Mouse (Mus musculus) mouse trophoblast stem cell (cell line): ENCODE measurements around the gene Acbd6.

ENCODE experiments used
- in situ Hi-C, 2 experiments: fragments of 300-500 bp; cut with MseI, MboI; formaldehyde crosslinking; loops; 2 replicates in 1 of 2; 3 replicates in 1 of 2; pipeline ENCODE4 v1.15.1; 2025

Gene Acbd6

DNA sequence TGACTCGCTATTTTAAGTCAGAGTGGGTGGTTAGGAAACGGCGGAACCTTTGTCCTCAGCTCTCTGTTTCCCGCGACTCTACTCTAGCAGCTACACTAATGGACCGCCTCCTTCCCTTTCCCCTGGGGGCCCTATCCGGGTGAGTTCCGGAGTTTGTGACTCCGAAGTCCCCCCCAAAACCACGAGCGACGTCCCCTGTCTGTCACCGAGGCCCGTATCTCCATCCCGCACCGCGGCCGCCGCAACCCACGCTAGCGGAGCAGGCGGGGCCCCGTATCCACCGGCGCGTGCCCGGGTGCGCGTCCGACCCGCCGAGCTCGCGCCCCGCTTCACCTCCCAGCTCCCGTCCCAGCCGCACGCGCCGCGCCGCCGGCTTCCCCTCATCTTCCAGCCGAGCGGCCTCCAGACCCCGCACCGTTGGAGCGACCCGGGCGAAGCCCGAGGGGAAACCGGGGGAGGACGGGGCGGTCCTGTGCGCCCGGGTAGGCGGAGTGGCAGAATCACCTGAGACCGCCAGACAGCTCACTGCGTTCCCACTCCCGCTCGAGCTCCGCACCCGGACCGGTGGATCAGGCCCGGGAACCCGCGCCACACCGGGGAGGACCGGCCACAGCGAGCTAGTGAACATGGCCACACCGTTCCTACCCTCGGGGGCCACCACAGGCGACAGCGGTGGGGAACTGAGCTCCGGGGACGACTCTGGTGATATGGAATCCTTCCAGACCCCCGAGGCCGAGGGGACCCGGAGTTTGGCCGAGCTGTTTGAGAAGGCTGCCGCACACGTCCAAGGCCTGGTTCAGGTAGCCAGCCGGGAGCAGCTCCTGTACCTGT is at the start of gene Acbd6:
Gene Acbd6 (plus strand): TSS at position 109 of the 831 bp plus-strand sequence.
- in situ Hi-C loops, result no loop called here

DNA sequence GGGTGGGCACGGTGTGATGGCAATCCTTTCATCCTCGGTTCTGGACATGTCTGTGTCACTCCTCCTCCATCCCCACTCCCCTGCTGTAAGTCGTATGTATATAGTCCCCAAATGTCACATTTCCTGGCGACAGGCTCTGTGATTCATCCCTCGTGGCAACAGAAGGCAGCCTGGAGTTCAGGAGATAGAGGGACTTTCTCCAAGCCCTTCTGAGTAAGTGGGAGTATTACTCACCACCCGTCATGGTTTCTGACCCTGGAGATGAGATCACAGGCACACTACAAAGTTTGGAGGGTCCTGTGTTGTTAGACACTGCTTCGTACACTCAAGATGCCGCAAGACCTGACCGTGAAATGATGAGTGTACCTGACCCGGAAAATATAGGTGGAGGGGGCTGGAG is 47.7 kb upstream of the Acbd6 start:
- in situ Hi-C loops, result loop anchor here in 1 of 2 experiments (25.0 kb wide), 1 partner anchor 473 kb away; no protein-coding TSS in a partner anchor

DNA sequence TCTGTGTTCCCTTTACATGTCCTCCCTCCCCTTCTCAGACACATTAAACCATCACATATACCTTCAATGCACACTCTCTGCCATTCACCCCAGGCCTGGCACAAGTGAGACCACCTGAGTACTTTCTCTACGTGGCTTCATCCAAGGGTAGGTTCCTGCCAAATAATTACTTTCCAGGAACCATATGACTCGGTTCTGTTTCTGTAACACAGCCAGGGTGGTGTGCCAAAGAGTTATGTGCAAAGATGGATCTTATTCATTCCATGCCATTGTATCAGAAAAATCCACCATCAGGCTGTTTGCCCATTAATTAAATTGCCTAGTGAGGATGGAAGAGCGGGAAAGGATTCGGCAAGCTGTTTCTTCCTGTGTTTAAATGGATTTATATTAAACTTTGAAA is 42.1 kb upstream of the Acbd6 start:
- in situ Hi-C loops, result loop anchor here (5.0 to 25.0 kb wide), 2 partner anchors 224 to 479 kb away; no protein-coding TSS in a partner anchor

DNA sequence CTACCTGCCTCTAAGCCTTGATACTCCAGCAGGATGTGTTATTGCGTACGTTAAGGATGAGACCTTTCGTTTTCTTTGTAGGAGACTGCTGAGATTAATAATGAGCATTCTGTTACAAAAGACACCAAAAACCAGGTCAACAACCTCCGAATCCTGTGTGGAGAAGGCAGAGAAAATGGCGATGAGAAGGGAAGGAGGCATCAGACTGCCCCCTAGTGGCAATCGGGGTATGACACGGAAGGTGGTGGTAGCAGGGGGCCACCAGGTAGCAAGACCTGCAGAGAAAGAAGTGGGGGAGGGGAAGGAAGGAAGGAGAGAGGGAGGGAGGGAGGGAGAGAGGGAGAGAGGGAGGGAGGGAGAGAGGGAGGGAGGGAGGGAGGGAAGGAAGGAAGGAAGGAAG is 41.3 kb upstream of the Acbd6 start:
- in situ Hi-C loops, result loop anchor here (5.0 to 25.0 kb wide), 2 partner anchors 224 to 479 kb away; no protein-coding TSS in a partner anchor

DNA sequence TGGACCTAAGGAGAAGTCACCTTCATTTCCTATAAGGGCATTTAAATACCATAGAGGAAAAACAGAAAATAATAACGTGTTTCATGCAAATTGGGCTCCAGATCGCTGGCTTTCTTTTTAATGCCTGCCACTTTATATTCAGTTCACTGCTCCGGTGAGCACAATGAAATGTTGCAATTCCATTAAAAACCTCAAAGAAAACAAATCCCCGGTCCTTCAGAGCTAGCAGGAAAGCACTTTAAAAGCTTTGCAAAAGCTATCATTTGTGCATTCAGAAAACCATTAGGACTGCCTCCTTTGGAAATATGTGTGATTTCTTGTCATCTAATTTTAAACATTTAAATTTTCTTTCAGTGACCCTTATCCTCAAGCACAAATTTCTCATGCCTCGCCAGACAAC is 40.9 kb upstream of the Acbd6 start:
- in situ Hi-C loops, result loop anchor here (5.0 to 25.0 kb wide), 2 partner anchors 225 to 480 kb away; no protein-coding TSS in a partner anchor

DNA sequence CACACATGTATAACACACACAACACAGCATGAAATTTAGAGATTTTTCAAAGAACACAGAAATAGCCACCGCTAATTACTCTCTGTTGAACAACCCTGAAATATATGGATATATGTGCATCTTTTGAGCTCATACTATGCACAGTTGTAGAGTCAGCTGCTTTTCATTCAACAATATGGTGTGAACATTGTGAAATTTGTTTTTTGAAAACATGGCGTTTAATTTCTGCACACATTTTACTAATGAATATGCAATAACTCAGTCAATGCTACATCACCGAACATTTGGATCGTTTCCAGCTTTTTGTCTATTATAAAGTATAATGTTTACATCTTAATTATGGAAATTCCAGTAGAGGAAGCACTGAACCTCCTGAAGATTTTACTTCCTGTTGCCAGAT is 37.6 kb upstream of the Acbd6 start:
- in situ Hi-C loops, result loop anchor here in 1 of 2 experiments (25.0 kb wide), 1 partner anchor 483 kb away; no protein-coding TSS in a partner anchor

DNA sequence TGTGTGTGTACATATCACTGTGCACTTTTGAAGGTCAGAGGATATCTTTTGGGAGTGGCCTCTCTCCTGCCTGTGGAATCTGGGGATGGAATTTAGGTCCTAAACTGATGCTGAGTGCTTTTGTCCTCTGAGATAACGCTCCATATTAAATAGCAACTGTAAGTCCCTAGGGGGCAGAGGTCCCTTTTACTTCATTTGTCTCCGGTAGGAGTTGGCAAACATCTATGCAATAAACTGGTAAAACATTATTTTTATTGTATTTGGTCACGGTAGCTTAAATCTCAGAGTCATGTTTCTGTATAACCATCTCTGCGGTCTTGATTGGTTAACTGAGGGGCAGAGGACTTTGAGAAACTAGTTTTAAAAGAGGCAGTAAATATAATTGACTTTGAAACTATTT is 35.4 kb upstream of the Acbd6 start:
- in situ Hi-C loops, result loop anchor here in 1 of 2 experiments (25.0 kb wide), 1 partner anchor 485 kb away; no protein-coding TSS in a partner anchor

DNA sequence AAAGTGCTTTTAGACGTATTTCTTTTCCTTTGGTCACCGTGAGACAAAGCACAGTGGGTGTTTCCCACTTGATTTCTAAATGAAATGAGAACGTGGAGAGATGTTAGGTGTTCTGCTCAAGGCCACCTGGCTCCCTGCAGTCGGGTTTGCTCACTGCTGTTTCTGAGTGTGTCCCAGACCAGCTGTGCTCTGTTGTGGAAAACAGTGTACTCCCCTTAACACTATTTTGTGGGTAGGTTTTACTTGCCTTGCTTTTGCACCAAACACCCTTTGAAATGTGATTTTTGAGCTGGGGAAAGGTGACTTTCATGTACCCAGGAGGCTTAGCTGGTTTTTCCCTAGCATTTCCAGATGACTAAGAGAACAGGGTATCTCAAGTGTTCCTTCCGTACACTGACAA is 31.7 kb upstream of the Acbd6 start:
- in situ Hi-C loops, result loop anchor here in 1 of 2 experiments (25.0 kb wide), 1 partner anchor 489 kb away; no protein-coding TSS in a partner anchor

DNA sequence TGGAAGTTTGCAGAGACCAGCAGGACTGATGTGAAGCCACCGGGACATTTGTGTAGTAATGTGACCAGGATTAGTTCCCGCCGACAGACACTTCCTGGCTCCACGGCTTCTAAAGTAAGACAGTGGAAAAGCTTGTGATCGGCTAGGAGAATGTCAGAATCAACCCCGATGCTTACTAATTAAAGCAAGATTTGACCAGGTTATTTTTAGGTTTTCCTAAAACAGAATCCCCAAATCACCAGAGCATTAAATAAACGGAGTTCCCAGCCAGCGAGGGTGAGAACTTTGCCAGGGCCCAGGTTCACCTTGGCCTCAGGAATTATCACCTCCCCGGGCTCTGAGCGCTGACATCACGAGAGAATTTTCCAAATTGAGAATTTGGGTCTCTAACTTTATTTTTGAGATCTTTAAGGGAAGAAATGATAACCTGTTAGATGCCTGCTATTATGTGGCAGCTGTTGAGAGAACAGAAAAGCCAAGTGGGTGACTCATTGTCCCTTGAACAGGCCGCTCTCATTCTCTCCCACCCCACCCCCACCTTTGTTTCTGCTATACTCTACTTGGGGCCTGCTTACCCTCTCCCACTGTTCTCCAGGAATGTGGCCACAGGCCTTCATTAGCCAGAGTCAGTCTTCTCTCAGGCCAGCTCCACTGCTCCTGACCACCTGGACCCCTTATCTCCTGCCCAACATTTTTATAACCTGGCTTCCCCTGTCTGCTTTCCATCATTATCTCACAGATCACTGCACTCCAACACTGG is 30.7 kb upstream of the Acbd6 start:
- in situ Hi-C loops, result loop anchor here in 1 of 2 experiments (25.0 kb wide), 1 partner anchor 490 kb away; no protein-coding TSS in a partner anchor

DNA sequence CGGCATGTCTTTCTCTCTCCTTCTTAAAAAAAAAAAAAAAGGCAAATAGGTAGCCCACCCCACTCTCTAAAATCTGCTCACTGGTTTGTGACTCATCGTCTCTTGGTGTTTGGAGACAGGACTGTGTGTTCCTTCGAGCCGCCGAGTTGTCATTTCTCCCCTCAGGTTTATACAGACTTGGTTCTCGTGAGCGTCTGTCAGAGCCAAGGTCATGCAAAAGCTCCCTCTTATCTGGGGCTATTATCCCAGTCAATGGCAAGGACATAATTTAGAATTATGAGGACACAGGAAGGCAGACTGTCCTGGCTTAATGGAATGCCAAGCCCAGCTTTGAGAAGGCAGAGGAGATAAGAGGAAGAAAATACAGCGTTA is 30.1 kb upstream of the Acbd6 start:
- in situ Hi-C loops, result loop anchor here in 1 of 2 experiments (25.0 kb wide), 1 partner anchor 490 kb away; no protein-coding TSS in a partner anchor

DNA sequence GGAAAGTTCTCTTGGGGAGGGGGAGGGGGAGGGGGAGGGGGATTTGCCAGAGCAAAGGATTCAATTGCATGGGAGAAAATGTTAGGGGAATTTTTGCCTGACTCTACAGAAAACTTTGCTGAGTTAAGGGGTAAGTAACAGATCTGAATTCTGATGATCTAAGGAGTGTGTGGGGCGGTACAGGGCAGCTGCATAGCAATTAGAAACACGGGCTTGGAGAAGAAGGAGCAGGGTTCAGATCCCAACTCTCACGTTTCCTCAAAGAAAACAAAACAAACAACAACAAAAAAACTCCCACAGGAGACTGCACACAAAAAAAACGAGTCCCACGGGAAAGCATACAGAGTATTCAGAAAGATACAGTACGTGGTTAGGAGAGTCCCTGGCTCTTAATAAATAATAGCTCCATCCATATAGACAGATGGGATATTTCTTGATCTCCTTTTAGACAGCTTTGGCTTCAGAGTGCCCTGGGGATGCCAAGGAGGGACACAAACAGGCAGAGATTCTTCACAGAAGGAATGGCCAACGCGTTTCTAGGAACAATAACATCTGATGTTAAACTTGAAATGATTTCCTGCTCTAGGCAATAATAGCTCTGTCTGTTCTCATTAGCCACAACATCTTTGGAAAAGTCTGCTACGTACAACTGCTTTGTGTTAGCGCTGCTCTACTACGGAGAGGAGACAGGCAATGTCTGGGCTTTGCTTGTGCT is 29.4 kb upstream of the Acbd6 start:
- in situ Hi-C loops, result loop anchor here in 1 of 2 experiments (25.0 kb wide), 1 partner anchor 491 kb away; no protein-coding TSS in a partner anchor

DNA sequence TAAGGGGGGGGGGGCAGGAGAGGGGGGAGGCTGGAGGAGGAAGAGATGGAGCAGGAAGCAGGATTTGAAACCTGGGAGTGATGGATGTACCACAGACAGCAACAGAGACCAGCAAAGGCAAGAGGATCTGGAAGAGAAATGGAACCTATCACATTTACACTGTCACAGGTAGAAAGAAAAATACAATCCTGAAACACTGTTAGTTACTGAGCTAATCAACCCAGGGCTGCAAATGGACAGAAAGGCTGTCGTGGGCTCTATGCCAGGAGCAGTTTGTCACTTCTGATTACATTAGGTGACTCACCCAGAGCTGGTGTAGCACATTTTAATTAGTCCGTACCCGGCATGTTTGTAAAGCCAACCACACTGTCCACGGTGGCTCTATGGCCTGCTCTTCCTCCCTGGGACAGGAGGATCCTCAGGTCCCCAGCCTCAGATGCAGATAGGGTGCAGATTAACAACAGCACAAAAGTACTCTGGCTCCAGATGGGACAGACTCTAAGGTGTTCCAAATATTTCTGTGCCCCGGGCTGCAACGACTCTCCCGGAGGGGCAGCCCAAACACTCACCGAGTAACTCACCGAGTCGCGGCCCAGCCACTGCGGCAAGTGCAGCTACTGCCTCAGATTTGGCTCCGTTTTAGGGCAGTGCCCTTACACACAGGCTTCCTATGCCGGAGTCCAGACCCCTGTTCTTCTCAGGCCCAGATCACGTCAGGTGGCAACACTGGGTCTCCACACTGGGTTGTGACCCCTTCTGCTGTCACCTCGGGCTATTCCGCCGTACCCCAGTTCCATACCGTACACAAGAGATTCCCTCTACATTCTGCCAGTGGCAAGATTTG is 28.6 kb upstream of the Acbd6 start:
- in situ Hi-C loops, result loop anchor here in 1 of 2 experiments (25.0 kb wide), 1 partner anchor 492 kb away; no protein-coding TSS in a partner anchor

DNA sequence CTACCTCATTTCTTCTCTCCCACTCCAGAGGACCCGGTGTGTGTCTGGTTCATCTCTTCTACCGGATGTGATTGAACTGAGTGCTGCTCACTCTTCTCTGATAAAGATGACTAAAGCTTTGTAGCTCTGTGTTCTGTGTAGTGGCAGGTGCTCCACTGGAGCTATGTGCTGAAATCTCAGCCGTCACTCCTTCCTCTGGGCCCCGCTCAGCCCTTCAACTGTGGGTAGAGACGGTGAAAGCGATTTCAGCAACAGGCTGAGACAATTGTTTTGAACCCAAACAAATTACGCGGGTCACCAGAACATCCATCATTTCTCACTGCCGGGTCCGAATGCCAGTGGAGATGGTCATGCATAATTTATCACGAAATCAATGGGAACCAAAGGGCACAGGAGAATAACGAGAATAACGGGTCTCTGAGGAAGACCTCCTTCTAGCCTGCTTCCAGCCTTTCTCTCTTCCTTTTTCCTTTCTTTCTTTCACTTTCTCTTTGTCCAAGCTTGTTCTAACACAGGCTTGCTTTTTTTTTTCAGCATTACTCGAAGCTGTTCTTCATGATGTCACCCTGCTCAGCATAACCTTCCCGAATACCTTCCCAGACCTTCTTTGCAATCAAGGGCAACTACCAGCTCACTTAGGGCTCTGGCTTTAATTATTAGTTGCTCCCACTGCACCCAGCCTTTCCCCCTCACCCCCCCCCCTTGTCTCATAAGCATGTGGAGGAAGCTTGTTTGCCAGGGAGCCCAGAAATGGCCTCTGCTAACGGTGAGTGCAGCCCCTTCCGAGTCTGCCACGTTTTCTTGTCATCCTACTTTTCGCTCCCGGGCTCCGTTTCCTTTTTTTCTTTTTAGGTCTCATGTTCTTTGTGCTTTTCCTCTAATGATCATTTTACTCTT is 27.1 kb upstream of the Acbd6 start:
- in situ Hi-C loops, result loop anchor here in 1 of 2 experiments (25.0 kb wide), 1 partner anchor 494 kb away; no protein-coding TSS in a partner anchor

DNA sequence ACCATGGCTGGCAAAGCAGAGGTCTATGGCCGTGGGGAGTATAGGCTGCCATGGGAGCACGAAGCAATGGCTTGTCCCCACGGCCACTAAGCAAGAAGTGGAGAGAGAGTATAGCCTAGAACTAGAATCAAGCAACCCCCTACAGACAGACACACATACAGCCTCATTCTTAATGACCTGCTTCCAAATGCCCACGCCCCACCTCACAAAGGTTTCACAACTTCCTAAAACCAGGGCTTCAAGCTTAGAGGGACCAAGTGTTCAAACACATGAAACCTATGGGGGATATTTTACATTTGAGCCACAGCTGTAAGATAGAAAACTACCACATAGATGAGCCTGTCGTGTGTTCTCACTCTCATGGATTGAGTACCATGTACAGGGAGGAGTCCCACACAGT is 25.5 kb upstream of the Acbd6 start:
- in situ Hi-C loops, result loop anchor here in 1 of 2 experiments (25.0 kb wide), 1 partner anchor 495 kb away; no protein-coding TSS in a partner anchor

DNA sequence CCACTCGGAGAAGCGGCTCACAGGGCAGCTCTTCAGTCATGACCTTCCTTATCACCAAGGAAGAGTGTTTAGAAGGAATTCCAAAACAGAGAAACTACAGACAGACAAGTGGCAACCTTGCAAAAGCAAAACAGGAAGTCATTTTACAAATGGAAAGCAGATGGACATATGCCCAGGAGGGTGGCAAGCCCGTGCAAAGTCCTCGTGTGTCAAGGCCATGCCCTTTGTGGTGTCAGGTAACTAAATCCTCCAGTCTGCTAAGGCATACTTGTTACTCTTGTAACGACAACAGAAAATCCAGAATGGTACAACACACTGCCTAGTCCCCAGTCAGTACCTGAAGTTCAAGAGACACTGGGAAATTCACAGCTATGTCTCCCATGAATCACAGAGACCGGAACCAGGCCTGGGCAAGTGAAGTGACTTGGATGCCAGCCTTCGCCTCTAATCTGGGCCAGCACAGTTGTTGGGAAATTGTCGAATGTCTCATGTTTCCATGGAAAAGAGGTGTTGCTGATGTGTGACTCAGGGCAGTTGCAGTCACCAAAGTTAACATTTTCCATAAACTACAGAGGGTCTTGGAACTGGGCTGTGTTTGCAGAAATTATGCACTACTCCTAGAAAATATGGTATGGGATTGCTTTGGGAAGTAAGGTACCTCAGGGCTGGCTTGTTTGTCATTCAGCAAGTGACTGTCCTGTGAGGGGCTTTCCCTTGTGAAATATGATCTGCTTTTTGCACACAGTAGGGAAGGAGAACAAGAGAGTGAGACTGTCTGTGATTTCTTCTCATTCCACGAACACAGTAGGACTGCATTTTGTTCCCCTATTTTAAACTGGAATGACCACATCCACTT is 24.9 kb upstream of the Acbd6 start:
- in situ Hi-C loops, result loop anchor here in 1 of 2 experiments (25.0 kb wide), 1 partner anchor 496 kb away; no protein-coding TSS in a partner anchor

DNA sequence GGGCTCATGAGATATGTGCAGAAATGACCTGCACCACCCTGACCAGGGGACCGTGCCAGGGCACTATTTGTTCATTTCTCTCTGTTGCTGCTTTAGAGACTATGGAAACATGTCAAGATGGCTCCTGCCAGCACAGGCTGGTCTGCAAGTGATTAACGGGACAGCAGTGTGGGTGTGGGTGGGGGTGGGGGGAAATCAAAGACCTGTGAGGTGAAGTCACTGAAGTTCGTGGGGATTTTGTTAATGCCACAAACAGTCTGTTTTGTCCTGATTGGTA is 24.3 kb upstream of the Acbd6 start:
- in situ Hi-C loops, result loop anchor here in 1 of 2 experiments (25.0 kb wide), 1 partner anchor 496 kb away; no protein-coding TSS in a partner anchor

DNA sequence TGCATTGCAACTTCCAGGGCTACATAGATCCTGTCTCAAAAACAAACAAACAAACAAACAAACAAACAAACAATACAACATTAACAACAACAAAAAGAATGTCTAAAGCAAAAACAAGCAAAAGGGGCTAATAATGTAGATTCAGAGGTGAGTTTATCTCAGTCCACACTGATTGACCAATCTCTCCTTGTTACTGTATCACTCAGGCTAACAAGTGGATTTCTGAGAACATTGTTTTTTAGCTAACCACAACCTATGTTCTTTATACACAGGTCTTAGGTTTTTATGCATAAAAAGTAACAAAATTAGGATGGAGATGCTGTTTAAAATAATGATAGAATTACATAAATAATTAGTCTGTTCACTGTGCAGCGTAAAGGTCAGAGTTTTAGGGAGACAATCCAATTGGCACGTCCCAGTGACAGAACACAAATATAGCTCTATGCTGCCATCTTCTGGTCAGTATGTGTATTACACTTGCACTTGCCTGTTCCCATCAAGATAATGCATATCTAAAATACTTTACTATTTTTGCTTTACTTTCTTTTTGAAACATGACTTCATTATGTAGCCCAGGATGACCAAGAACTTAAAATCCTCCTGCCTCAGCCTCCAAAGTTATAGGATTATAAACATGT is 20.8 kb upstream of the Acbd6 start:
- in situ Hi-C loops, result loop anchor here in 1 of 2 experiments (25.0 kb wide), 1 partner anchor 500 kb away; no protein-coding TSS in a partner anchor
